In the genomic region with DNA sequence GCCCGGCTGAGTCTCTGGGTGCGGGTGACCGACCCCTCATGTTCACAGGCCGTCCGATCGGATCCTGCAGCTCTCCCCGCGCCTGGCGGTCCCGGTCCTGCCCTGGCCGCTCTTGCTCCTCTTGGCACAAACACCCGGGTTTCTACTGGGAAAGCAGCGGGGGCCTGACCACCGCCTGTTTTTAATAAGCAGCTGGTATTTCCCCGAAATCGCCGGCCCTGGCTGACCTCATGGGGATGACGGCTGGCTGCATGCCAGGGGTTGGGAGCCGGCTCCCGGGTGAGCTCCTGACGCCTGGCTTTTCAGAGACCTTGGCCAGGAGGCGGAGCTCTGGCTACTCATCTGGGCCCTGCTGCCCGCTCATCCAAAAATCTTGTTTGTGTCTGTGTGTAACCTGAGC, we compare ENCODE assay signal across 8 mouse cellular contexts. TPM values are rescaled to one million over a fixed set of nuclear protein-coding genes. Genes with fewer than 3 reads are reported as not detected.
DNase-seq lines count a peak whose midpoint lies in the region; ATAC-seq lines count a peak whose summit lies in the region.

No protein-coding gene starts in this region.

- 0% methylated on average over 23 of the region's 23 CpGs for WGBS in hindbrain, embryonic 11.5 days
- 0% methylated on average over 23 of the region's 23 CpGs for WGBS in lung, embryonic 16.5 days

- ATAC-seq in hindbrain, embryonic 11.5 days (ENCODE audit: low FRiP score), result peak; percentile 77
- peak; percentile 80 for ATAC-seq in lung, embryonic 16.5 days (ENCODE audit: low read depth)
- no peak for ATAC-seq in monocyte, adult 5-6 weeks (replicated peaks; ENCODE audit: insufficient number of reproducible peaks, low FRiP score, low TSS enrichment, poor library complexity, severe bottlenecking)

- H3K27ac ChIP-seq in hindbrain, embryonic 11.5 days (ENCODE audit: low read depth, low read length), result 0 out of 2 replicates have a peak overlapping the region, but pooled peaks have one; percentile 24
- peak overlapping the region; percentile 58 for H3K27ac ChIP-seq in lung, embryonic 16.5 days (ENCODE audit: low read length)

- H3K9ac ChIP-seq in hindbrain, embryonic 11.5 days (ENCODE audit: low read depth, low read length), result peak overlapping the region; percentile 71
- peak overlapping the region; percentile 69 for H3K9ac ChIP-seq in lung, embryonic 16.5 days (ENCODE audit: low read length)

- peak overlapping the region; percentile 43 for H3K4me3 ChIP-seq in hindbrain, embryonic 11.5 days (ENCODE audit: low read depth, low read length)
- peak overlapping the region; percentile 56 for H3K4me3 ChIP-seq in lung, embryonic 16.5 days (ENCODE audit: low read length)

- H3K4me1 ChIP-seq in hindbrain, embryonic 11.5 days (replicated peaks; ENCODE audit: control insufficient read depth, insufficient read depth, low read length), result no peaks in the 10 kb centered on the region
- H3K4me1 ChIP-seq in lung, embryonic 16.5 days (replicated peaks; ENCODE audit: control insufficient read depth, insufficient read depth, low read length), result peaks cover 15% of the 10 kb centered on the region

- H3K36me3 ChIP-seq in hindbrain, embryonic 11.5 days (ENCODE audit: control insufficient read depth, insufficient read depth, low read length), result no peaks in the 10 kb centered on the region
- H3K36me3 ChIP-seq in lung, embryonic 16.5 days (ENCODE audit: control insufficient read depth, insufficient read depth, low read length), result no peaks in the 10 kb centered on the region

- DNase-seq in NIH3T3 (ENCODE audit: low read depth), result peak; percentile 88
- DNase-seq in cerebellum, adult 9-10 months, result peak; percentile 81
- DNase-seq in frontal cortex, postnatal 10 days (ENCODE audit: low spot score in 2 of 2), result peak; percentile 80 to 81
- DNase-seq in hindbrain, embryonic 11.5 days (ENCODE audit: low spot score), result peak; percentile 79
- DNase-seq in layer of hippocampus, postnatal 10 days (ENCODE audit: low spot score in 2 of 2), result peak; percentile 83 to 85
- DNase-seq in retina, postnatal 7 days (ENCODE audit: low read depth, low spot score), result peak; percentile 52

- no peaks in the 10 kb centered on the region for H3K9me3 ChIP-seq in hindbrain, embryonic 11.5 days (ENCODE audit: control insufficient read depth, low read length)
- H3K9me3 ChIP-seq in lung, embryonic 16.5 days (ENCODE audit: control insufficient read depth, low read length), result no peaks in the 10 kb centered on the region

- H3K4me2 ChIP-seq in hindbrain, embryonic 11.5 days (replicated peaks; ENCODE audit: low read depth, low read length), result peak overlapping the region; percentile 79
- H3K4me2 ChIP-seq in lung, embryonic 16.5 days (ENCODE audit: low read depth, low read length), result peak overlapping the region; percentile 92

- no peaks in the 10 kb centered on the region for H3K27me3 ChIP-seq in hindbrain, embryonic 11.5 days (ENCODE audit: control insufficient read depth, insufficient read depth, low read length)
- H3K27me3 ChIP-seq in lung, embryonic 16.5 days (ENCODE audit: control insufficient read depth, insufficient read depth, low read depth, low read length), result no peaks in the 10 kb centered on the region

RNA-seq across cellular contexts. Expression of gene Prss42, which starts 16.2 kb away (rescaled TPM):
- polyA plus RNA-seq in hindbrain, embryonic 11.5 days (2014; fragmentation: Nextera tagmentation; extraction: Ambion mirVana), result not detected in 2 replicates
- total RNA-seq in layer of hippocampus, postnatal 10 days (2021), result not detected
- not detected in 2 replicates for polyA plus RNA-seq in lung, embryonic 16.5 days (2015; fragmentation: Nextera tagmentation; extraction: Ambion mirVana)
- total RNA-seq in monocyte, adult 5-6 weeks (2017), result not detected in 3 replicates

RNA-seq across cellular contexts. Expression of gene Prss44, which starts 32.1 kb away (rescaled TPM):
- polyA plus RNA-seq in hindbrain, embryonic 11.5 days (2014; fragmentation: Nextera tagmentation; extraction: Ambion mirVana), result not detected in 2 replicates
- total RNA-seq in layer of hippocampus, postnatal 10 days (2021), result not detected
- not detected in 2 replicates for polyA plus RNA-seq in lung, embryonic 16.5 days (2015; fragmentation: Nextera tagmentation; extraction: Ambion mirVana)
- not detected in 3 replicates for total RNA-seq in monocyte, adult 5-6 weeks (2017)

RNA-seq across cellular contexts. Expression of gene Pth1r, which starts 34.8 kb away (rescaled TPM):
- 21.9 and 23.9 TPM in 2 replicates for polyA plus RNA-seq in hindbrain, embryonic 11.5 days (2014; fragmentation: Nextera tagmentation; extraction: Ambion mirVana)
- 1 to 10 TPM; 6.7 to 7.6 TPM for total RNA-seq in layer of hippocampus, postnatal 10 days (2021)
- 60.3 and 61.6 TPM in 2 replicates for polyA plus RNA-seq in lung, embryonic 16.5 days (2015; fragmentation: Nextera tagmentation; extraction: Ambion mirVana)
- 1.1 TPM in 1 of 3 replicates, not detected in the others for total RNA-seq in monocyte, adult 5-6 weeks (2017)

RNA-seq across cellular contexts. Expression of gene Myl3, which starts 40.1 kb away (rescaled TPM):
- 0.42 and 0.73 TPM in 2 replicates for polyA plus RNA-seq in hindbrain, embryonic 11.5 days (2014; fragmentation: Nextera tagmentation; extraction: Ambion mirVana)
- under 1 TPM; 0.49 to 0.75 TPM for total RNA-seq in layer of hippocampus, postnatal 10 days (2021)
- 10.6 and 13.9 TPM in 2 replicates for polyA plus RNA-seq in lung, embryonic 16.5 days (2015; fragmentation: Nextera tagmentation; extraction: Ambion mirVana)
- total RNA-seq in monocyte, adult 5-6 weeks (2017), result 0.49 TPM in 1 of 3 replicates, not detected in the others

RNA-seq across cellular contexts. Expression of gene Prss43, which starts 44.8 kb away (rescaled TPM):
- not detected in 2 replicates for polyA plus RNA-seq in hindbrain, embryonic 11.5 days (2014; fragmentation: Nextera tagmentation; extraction: Ambion mirVana)
- total RNA-seq in layer of hippocampus, postnatal 10 days (2021), result under 1 TPM; 0.21 to 0.27 TPM
- not detected in 2 replicates for polyA plus RNA-seq in lung, embryonic 16.5 days (2015; fragmentation: Nextera tagmentation; extraction: Ambion mirVana)
- not detected in 3 replicates for total RNA-seq in monocyte, adult 5-6 weeks (2017)
